Mouse (Mus musculus): Measurements from ENCODE around the gene Arid1a. TPM values are rescaled to one million over a fixed set of nuclear protein-coding genes. Genes with fewer than 3 reads are reported as not detected.

Arid1a gene
- polyA plus RNA-seq (2012; rRNA removed) = 68.3 and 77.3 TPM in 2 replicates

DNA sequence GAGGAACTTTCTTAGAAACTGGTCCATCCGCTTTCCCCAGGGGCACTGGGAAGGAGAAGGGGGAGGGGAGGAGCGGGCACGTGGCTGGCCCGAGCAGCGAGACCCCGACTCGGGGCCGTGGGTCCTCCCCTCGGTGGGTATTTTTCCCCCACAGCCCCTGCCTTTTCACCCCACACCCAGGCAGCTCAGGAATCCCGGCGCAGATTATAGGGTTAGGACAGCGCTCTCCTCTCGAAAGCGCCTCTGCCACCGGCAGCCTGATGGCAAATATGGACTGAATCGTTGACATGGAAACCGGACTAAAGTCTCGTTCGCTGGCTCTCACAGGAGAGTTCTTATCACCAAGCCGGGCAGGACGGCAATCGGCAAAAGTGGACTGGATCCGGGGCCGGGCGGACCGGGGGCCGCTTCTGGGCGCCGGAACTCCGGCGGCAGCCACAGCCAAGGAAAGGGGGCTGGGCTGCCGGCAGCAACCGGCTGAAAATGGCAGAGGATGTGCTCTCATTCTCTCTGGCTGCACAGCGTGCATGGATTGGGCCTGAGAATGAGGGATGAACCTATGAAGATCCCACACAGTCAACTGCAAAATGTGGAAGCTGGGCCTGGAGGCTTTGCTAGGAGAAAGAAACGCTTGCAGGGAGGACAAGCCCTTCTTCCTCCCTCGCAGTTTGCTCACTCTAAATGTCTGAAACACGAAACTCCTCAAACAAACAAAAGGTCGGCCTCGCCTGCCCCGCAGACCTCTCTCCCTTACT is at the start of gene Arid1a:
Gene Arid1a, minus strand, starts transcription at position 256 of the 755 bp plus-strand sequence.
- DNase-seq = peak; percentile 95
- WGBS = under 1% methylated on average over 40 of the region's 40 CpGs
- Histone ChIP-seq H3K4me1 (ENCODE audit: control insufficient read depth, insufficient read depth, low read length) (peaks cover 7% of the 10 kb centered on the region; the same call in 1 of the 2 replicates), H3K4me3 (replicated peaks; ENCODE audit: extremely low read depth, low read depth, low read length) (peak within 1 kb of the TSS; percentile 59)
- TF ChIP-seq POLR2A (IDR thresholded peaks at IDR 0.05; ENCODE audit: borderline replicate concordance, extremely low read depth, low read depth, low read length) = 0 out of 2 replicates have a peak, but pooled peaks have one; percentile 49
- no peak for TF ChIP-seq CTCF (IDR thresholded peaks at IDR 0.05; ENCODE audit: insufficient read depth, low read length)

DNA sequence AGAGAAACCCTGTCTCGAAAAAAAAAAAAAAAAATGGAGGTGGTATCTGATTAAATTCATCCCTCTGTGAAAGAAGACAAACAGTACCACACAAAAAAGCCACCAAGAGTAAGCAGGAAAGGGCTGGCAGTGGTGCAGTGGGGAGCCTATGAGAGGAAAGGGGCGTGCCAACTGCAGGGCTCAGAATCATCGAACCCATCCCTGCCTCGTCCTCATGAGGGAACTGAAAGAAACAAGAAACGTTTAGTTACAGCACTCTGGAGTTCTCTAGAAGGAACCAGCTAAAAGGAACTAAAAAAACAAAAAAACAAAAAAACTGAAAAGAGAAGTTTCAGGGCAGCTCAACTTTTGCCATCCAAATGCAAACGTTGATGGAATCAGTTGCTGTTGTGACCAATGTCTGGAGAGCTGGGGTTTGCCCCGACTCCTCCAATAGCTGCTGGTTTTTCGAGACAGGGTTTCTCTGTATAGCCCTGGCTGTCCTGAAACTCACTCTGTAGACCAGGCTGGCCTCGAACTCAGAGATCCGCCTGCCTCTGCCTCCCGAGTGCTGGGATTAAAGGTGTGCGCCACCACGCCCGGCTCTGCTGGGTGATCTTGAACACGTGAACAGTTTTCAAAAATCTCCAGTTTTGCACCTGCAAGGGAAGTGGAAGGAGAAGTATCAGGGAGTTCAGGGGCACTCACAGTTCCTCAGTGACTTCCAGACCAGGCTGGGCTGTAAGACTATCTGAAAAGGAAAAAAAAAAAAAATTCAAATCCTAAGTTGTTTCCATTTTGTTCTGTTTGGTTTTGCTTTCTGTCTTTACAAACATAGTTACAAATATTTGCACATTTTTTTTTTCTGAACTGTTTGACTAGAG is 48.1 kb upstream of the Arid1a start:
- no peak for TF ChIP-seq CTCF (IDR thresholded peaks at IDR 0.05; ENCODE audit: insufficient read depth, low read length)
- TF ChIP-seq POLR2A (IDR thresholded peaks at IDR 0.05; ENCODE audit: borderline replicate concordance, extremely low read depth, low read depth, low read length) = no peak
- WGBS = 58% methylated on average over 15 of the region's 15 CpGs
- no peaks in the 10 kb centered on the region for H3K4me1 ChIP-seq (ENCODE audit: control insufficient read depth, insufficient read depth, low read length)
- DNase-seq = no peak
- H3K4me3 ChIP-seq (replicated peaks; ENCODE audit: extremely low read depth, low read depth, low read length) = no peak overlapping the region

DNA sequence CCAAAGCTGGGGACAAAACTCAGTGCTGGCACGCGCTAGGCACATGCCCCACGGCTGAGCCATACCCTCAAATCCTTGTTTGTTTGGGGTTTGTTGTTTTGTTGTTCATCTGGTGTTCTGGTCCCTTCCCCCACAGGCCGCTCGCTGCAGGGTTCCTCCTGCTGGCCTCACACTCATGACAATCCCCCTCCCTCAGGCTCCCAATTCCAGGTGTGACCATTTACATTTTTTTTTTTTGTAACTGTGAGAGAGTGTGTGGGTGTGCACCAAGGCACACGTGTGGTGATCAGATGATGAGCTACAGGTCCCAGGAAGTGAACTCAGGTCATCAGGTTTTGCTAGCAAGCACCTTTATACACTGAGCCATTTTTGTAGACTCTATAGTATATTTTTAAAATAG is 44.0 kb upstream of the Arid1a start:
- Histone ChIP-seq H3K4me3 (replicated peaks; ENCODE audit: extremely low read depth, low read depth, low read length) (no peak overlapping the region), H3K4me1 (ENCODE audit: control insufficient read depth, insufficient read depth, low read length) (no peaks in the 10 kb centered on the region)
- TF ChIP-seq CTCF (IDR thresholded peaks at IDR 0.05; ENCODE audit: insufficient read depth, low read length) (no peak), POLR2A (IDR thresholded peaks at IDR 0.05; ENCODE audit: borderline replicate concordance, extremely low read depth, low read depth, low read length) (no peak)
- DNase-seq = no peak
- WGBS = 41% methylated on average over 6 of the region's 6 CpGs

DNA sequence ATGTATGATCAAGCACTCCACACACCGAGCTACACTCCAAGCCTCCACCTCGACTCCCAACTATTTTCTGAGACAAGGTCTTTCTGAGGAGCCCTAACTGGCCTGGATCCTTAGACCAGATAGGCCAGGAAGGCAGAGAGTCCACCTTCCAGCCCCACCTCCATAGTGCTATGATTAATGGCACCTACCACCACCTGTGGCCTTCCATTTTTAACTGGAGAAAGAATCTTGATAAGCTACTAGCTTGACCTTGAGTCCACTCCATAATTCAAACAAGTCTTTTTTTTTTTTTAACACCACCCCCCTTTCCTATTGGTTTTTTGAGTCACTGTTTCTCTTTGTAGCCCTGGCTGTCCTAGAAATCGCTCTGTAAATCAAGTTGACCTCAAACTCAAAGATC is 36.7 kb upstream of the Arid1a start:
- TF ChIP-seq POLR2A (IDR thresholded peaks at IDR 0.05; ENCODE audit: borderline replicate concordance, extremely low read depth, low read depth, low read length) = no peak
- no peak for TF ChIP-seq CTCF (IDR thresholded peaks at IDR 0.05; ENCODE audit: insufficient read depth, low read length)
- 79% methylated on average over 3 of the region's 3 CpGs for WGBS
- H3K4me3 ChIP-seq (replicated peaks; ENCODE audit: extremely low read depth, low read depth, low read length) = no peak overlapping the region
- DNase-seq = no peak
- no peaks in the 10 kb centered on the region for H3K4me1 ChIP-seq (ENCODE audit: control insufficient read depth, insufficient read depth, low read length)

DNA sequence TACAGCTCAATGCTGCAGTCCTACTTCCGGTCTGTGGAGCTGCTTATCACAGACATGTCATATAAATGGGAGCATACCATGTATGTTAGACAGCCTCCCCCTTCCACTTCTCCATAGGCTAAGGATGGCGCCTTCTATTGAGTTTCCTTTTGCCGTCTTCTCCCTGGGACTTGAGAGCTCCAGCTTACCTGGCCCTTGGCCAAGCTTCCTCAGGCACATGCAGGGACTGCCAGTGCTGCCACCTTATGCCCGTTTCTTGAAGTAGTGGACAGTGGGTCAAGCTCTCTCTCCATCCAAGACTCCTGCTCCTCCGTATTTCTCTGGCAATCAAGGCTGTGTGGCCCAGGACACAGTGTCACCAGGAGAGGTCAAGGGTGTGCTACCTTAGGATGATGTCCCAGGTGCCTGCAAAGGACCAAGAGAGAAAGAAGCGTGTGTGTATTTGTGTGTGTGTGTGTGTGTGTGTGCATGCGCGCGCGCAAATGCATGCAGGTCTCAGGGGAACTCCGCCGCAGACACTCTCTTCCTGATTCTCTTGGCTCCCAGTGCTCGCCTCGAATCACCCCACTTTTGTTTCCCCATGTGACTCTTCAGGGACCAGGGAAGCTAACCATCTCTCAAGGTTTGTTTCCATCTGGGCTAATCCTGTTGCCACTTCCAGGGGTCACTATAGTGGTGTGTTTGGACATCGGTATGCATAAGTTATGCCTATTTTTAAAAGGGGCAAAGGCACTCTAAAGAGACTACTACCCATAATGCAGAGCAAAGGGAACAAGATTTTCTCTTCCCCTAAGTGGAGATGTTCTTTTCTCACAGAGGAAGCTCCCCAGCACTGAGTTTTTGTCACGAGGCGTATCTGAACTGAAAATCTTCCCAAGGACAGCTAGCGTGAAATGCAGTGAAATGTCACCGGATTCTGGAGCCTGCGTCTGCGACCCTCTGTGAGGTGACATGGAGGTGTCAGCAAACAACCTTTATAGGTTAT is 18.3 kb upstream of the Arid1a start:
- DNase-seq = peak; percentile 84
- Histone ChIP-seq H3K4me1 (ENCODE audit: control insufficient read depth, insufficient read depth, low read length) (no peaks in the 10 kb centered on the region), H3K4me3 (replicated peaks; ENCODE audit: extremely low read depth, low read depth, low read length) (peak overlapping the region; percentile 35)
- WGBS = 64% methylated on average over 21 of the region's 21 CpGs
- TF ChIP-seq CTCF (IDR thresholded peaks at IDR 0.05; ENCODE audit: insufficient read depth, low read length) (peak; percentile 91), POLR2A (IDR thresholded peaks at IDR 0.05; ENCODE audit: borderline replicate concordance, extremely low read depth, low read depth, low read length) (no peak)

DNA sequence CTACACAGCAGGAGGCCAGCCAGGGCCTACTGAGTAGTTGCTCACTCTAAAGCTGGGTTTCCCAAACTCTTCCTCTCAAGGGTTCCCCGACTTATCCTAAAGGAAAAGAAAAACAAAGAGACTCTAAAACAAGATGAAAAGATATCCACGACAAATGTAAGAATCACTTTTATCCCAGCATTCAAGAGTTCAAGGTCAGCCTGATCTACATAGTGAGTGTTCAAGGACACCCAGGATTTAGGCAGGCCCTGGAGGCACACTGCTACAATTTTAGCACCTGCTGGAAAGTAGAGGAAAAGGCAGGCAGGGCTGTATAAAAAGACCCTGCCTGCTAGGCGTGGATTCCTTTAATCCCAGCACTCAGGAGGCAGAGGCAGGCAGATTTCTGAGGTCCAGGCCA is 12.6 kb upstream of the Arid1a start:
- no peak for TF ChIP-seq POLR2A (IDR thresholded peaks at IDR 0.05; ENCODE audit: borderline replicate concordance, extremely low read depth, low read depth, low read length)
- TF ChIP-seq CTCF (IDR thresholded peaks at IDR 0.05; ENCODE audit: insufficient read depth, low read length) = no peak
- DNase-seq = no peak
- no peak overlapping the region for H3K4me3 ChIP-seq (replicated peaks; ENCODE audit: extremely low read depth, low read depth, low read length)
- no peaks in the 10 kb centered on the region for H3K4me1 ChIP-seq (ENCODE audit: control insufficient read depth, insufficient read depth, low read length)
- WGBS = 61% methylated on average over 3 of the region's 3 CpGs

DNA sequence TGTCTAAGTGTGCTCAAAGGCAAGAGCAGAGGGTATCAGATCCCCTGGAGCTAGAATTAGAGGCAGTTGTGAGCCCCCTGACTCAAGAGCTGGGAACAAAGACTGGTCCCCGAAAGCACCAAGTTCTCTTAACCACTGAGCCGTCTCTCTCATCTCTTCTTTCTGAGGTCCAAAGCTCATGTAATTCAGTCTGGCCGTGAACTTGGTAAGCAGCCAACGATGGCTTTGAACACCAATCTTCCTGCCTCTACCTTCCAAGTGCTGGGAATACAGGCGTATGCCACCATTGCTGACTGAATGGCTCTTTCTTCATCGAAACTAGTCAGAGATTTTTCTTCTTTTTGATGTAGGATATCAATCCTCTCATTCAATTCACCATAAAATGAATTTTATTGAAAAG is 6.5 kb upstream of the Arid1a start:
- TF ChIP-seq CTCF (IDR thresholded peaks at IDR 0.05; ENCODE audit: insufficient read depth, low read length) (no peak), POLR2A (IDR thresholded peaks at IDR 0.05; ENCODE audit: borderline replicate concordance, extremely low read depth, low read depth, low read length) (no peak)
- DNase-seq = no peak
- WGBS = 59% methylated on average over 6 of the region's 6 CpGs
- Histone ChIP-seq H3K4me3 (replicated peaks; ENCODE audit: extremely low read depth, low read depth, low read length) (no peak overlapping the region), H3K4me1 (ENCODE audit: control insufficient read depth, insufficient read depth, low read length) (no peaks in the 10 kb centered on the region)

DNA sequence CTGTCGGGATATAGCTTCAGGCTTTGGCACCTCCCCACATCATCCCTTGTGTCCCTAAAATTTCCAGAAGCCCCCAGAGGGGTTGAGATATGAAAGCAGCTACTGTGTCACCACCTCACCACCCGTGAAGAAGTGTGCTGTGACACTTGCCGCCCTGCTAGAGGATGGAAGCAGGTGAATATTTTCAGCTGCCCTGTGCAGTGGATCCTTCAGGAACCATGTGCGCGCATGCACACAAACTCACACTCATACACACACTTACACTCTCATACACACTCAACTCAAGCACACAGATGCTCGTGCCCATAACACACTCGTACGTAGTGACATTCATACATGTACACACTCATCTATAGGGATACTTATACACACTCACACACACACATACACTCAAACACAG is 3.1 kb upstream of the Arid1a start:
- WGBS = 79% methylated on average over 8 of the region's 8 CpGs
- no peak for DNase-seq
- H3K4me1 ChIP-seq (ENCODE audit: control insufficient read depth, insufficient read depth, low read length) = peaks cover 6% of the 10 kb centered on the region; the same call in 1 of the 2 replicates
- no peak overlapping the region for H3K4me3 ChIP-seq (replicated peaks; ENCODE audit: extremely low read depth, low read depth, low read length)
- TF ChIP-seq POLR2A (IDR thresholded peaks at IDR 0.05; ENCODE audit: borderline replicate concordance, extremely low read depth, low read depth, low read length) = no peak
- TF ChIP-seq CTCF (IDR thresholded peaks at IDR 0.05; ENCODE audit: insufficient read depth, low read length) = no peak
